Comparison of ENCODE assay signal across 24 mouse cellular contexts in genomic region chr14:119731436-119732080, GRCm38 (mm10).
DNase-seq lines count a peak whose midpoint lies in the region; ATAC-seq and TF ChIP-seq lines count a peak whose summit lies in the region.
"Had no signal": no experiment of that assay in that cellular context is flagged by ENCODE, and none has a peak within 500 bp of the region (broad histone marks: within the 10 kb centered on the region; RNA-seq: fewer than 3 reads in every experiment).

No protein-coding gene starts in this region.

- no peak overlapping the region for H3K4me3 ChIP-seq in forebrain, embryonic 12.5 days (replicated peaks)
- no peak overlapping the region for H3K4me3 ChIP-seq in forebrain, embryonic 15.5 days
- H3K4me3 ChIP-seq in hindbrain, embryonic 13.5 days: no peak overlapping the region
- H3K4me3 ChIP-seq in lung, postnatal 0 days (ENCODE audit: low read depth, low read length): no peak overlapping the region
- H3K4me3 ChIP-seq: heart, adult 2 months; heart, embryonic 10.5 days; heart, embryonic 13.5 days; hindbrain, embryonic 12.5 days had no signal

- no peak overlapping the region for H3K9ac ChIP-seq in forebrain, embryonic 12.5 days
- no peak overlapping the region for H3K9ac ChIP-seq in forebrain, embryonic 15.5 days (replicated peaks)
- H3K9ac ChIP-seq in hindbrain, embryonic 13.5 days: no peak overlapping the region
- H3K9ac ChIP-seq in lung, postnatal 0 days (replicated peaks; ENCODE audit: low read depth): no peak overlapping the region
- H3K9ac ChIP-seq: heart, embryonic 13.5 days; hindbrain, embryonic 12.5 days had no signal

- peak; percentile 74 for ATAC-seq in forebrain, embryonic 12.5 days (ENCODE audit: low FRiP score)
- ATAC-seq in forebrain, embryonic 15.5 days (replicated peaks): peak; percentile 92
- no peak for ATAC-seq in hindbrain, embryonic 13.5 days (ENCODE audit: low FRiP score)
- no peak for ATAC-seq in lung, postnatal 0 days
- ATAC-seq: hindbrain, embryonic 16.5 days; intestine, embryonic 16.5 days; Patski had no signal

- H3K27ac ChIP-seq in forebrain, embryonic 12.5 days: no peak overlapping the region
- no peak overlapping the region for H3K27ac ChIP-seq in forebrain, embryonic 15.5 days (replicated peaks)
- no peak overlapping the region for H3K27ac ChIP-seq in hindbrain, embryonic 13.5 days
- no peak overlapping the region for H3K27ac ChIP-seq in lung, postnatal 0 days (ENCODE audit: low read length)
- H3K27ac ChIP-seq: heart, adult 2 months; heart, embryonic 10.5 days; heart, embryonic 13.5 days; hindbrain, embryonic 12.5 days had no signal

- no peak for TF ChIP-seq CTCF in lung, postnatal 0 days (IDR thresholded peaks at IDR 0.05)

- no peaks in the 10 kb centered on the region for H3K36me3 ChIP-seq in forebrain, embryonic 12.5 days (replicated peaks)
- H3K36me3 ChIP-seq in forebrain, embryonic 15.5 days: no peaks in the 10 kb centered on the region
- H3K36me3 ChIP-seq in hindbrain, embryonic 13.5 days: no peaks in the 10 kb centered on the region
- no peaks in the 10 kb centered on the region for H3K36me3 ChIP-seq in lung, postnatal 0 days (ENCODE audit: insufficient read depth, low read length)
- H3K36me3 ChIP-seq: G1E; heart, embryonic 10.5 days; heart, embryonic 13.5 days; hindbrain, embryonic 12.5 days had no signal

- no peaks in the 10 kb centered on the region for H3K9me3 ChIP-seq in forebrain, embryonic 12.5 days
- H3K9me3 ChIP-seq in forebrain, embryonic 15.5 days: no peaks in the 10 kb centered on the region
- no peaks in the 10 kb centered on the region for H3K9me3 ChIP-seq in hindbrain, embryonic 13.5 days
- H3K9me3 ChIP-seq in lung, postnatal 0 days (ENCODE audit: low read length): no peaks in the 10 kb centered on the region
- H3K9me3 ChIP-seq: heart, embryonic 10.5 days; heart, embryonic 13.5 days; hindbrain, embryonic 12.5 days had no signal

- WGBS in forebrain, embryonic 12.5 days: 28% methylated on average over 7 of the region's 7 CpGs
- 25% methylated on average over 7 of the region's 7 CpGs for WGBS in forebrain, embryonic 15.5 days
- 72% methylated on average over 7 of the region's 7 CpGs for WGBS in hindbrain, embryonic 13.5 days
- 77% methylated on average over 7 of the region's 7 CpGs for WGBS in lung, postnatal 0 days

- DNase-seq in brain, adult 2 months (ENCODE audit: low read depth, low spot score): peak; percentile 51
- DNase-seq in cerebellum, postnatal 10 days: no peak
- no peak for DNase-seq in lung, postnatal 0 days (ENCODE audit: low spot score)
- DNase-seq: adrenal gland, postnatal 10 days; adrenal gland, postnatal 36 days; B cell, adult 2 months; cerebellum, adult 11-12 months; cerebellum, adult 8-10 months; cerebellum, postnatal 14 days; gastrocnemius, postnatal 25 days; heart, adult 2 months; kidney, adult 18-20 months; kidney, adult 9 months had no signal

- H3K4me2 ChIP-seq in forebrain, embryonic 12.5 days: no peak overlapping the region
- H3K4me2 ChIP-seq in forebrain, embryonic 15.5 days (replicated peaks): no peak overlapping the region
- no peak overlapping the region for H3K4me2 ChIP-seq in hindbrain, embryonic 13.5 days
- no peak overlapping the region for H3K4me2 ChIP-seq in lung, postnatal 0 days (replicated peaks; ENCODE audit: low read depth, low read length)
- H3K4me2 ChIP-seq: heart, embryonic 13.5 days; hindbrain, embryonic 12.5 days had no signal

- no peak for TF ChIP-seq EP300 in lung, postnatal 0 days (IDR thresholded peaks at IDR 0.05)

- H3K27me3 ChIP-seq in forebrain, embryonic 12.5 days: 0 out of 2 replicates have a peak, but pooled peaks cover 3% of the 10 kb centered on the region
- H3K27me3 ChIP-seq in forebrain, embryonic 15.5 days: no peaks in the 10 kb centered on the region; the same call in 1 of the 2 replicates
- H3K27me3 ChIP-seq in hindbrain, embryonic 13.5 days: no peaks in the 10 kb centered on the region
- H3K27me3 ChIP-seq in lung, postnatal 0 days (replicated peaks; ENCODE audit: insufficient read depth, low read length): no peaks in the 10 kb centered on the region
- H3K27me3 ChIP-seq: CH12.LX; heart, embryonic 13.5 days; hindbrain, embryonic 12.5 days had no signal

- no peaks in the 10 kb centered on the region for H3K4me1 ChIP-seq in forebrain, embryonic 12.5 days
- peaks cover 3% of the 10 kb centered on the region; the same call in 1 of the 2 replicates for H3K4me1 ChIP-seq in forebrain, embryonic 15.5 days
- H3K4me1 ChIP-seq in hindbrain, embryonic 13.5 days (replicated peaks): no peaks in the 10 kb centered on the region
- H3K4me1 ChIP-seq in lung, postnatal 0 days (ENCODE audit: insufficient read depth, low read depth, low read length): no peaks in the 10 kb centered on the region
- H3K4me1 ChIP-seq: heart, embryonic 10.5 days; heart, embryonic 13.5 days; hindbrain, embryonic 12.5 days had no signal

Comparison
In these comparisons a context has a peak if more than half of its experiments do, and no peak if none do; other contexts are left out.
1. ATAC-seq: peak in forebrain, embryonic 12.5 days (single experiment) and forebrain, embryonic 15.5 days (single experiment); none in hindbrain, embryonic 13.5 days (single experiment) and lung, postnatal 0 days (single experiment).